Mouse (Mus musculus): ENCODE measurements around the gene Ptpn7.
"Not testable (repeated sequence)": the region's sequence is repeated elsewhere in the genome, so short reads cannot be mapped to it uniquely, and the experiment has no call there.

Gene Ptpn7

GRCm38 (mm10) chr1:135159556-135160123 lies 27.1 kb downstream of the Ptpn7 start:
- DNase-seq = no peak

GRCm38 (mm10) chr1:135160411-135161050 lies 28.0 kb downstream of the Ptpn7 start:
- no peak for DNase-seq

GRCm38 (mm10) chr1:135162720-135163119 lies 30.2 kb downstream of the Ptpn7 start:
- no peak for DNase-seq

- no peak for DNase-seq
Observed at GRCm38 (mm10) chr1:135167435-135167834, 34.9 kb downstream of the Ptpn7 start, which contains the start of gene Gpr37l1. Gene Gpr37l1, minus strand, starts transcription at chr1:135167681.

GRCm38 (mm10) chr1:135168453-135169200 lies 36.1 kb downstream of the Ptpn7 start:
- no peak for DNase-seq

- DNase-seq = no peak
Observed at GRCm38 (mm10) chr1:135169556-135170224, 37.2 kb downstream of the Ptpn7 start.

GRCm38 (mm10) chr1:135170299-135170698 lies 37.8 kb downstream of the Ptpn7 start:
- no peak for DNase-seq

GRCm38 (mm10) chr1:135171202-135171601 lies 38.7 kb downstream of the Ptpn7 start:
- DNase-seq = no peak

- no peak for DNase-seq
Observed at GRCm38 (mm10) chr1:135171984-135172383, 39.5 kb downstream of the Ptpn7 start.

- no peak for DNase-seq
Observed at GRCm38 (mm10) chr1:135173311-135173710, 40.8 kb downstream of the Ptpn7 start.

GRCm38 (mm10) chr1:135175176-135175575 lies 42.7 kb downstream of the Ptpn7 start:
- no peak for DNase-seq

- DNase-seq = no peak
Observed at GRCm38 (mm10) chr1:135177724-135178123, 45.2 kb downstream of the Ptpn7 start.

- no peak for DNase-seq
Observed at GRCm38 (mm10) chr1:135178863-135179262, 46.4 kb downstream of the Ptpn7 start.

- DNase-seq = no peak
Observed at GRCm38 (mm10) chr1:135180830-135181229, 48.3 kb downstream of the Ptpn7 start.

GRCm38 (mm10) chr1:135181275-135181674 lies 48.8 kb downstream of the Ptpn7 start:
- no peak for DNase-seq

- no peak for DNase-seq
Observed at GRCm38 (mm10) chr1:135181880-135182623, 49.6 kb downstream of the Ptpn7 start.

- DNase-seq = no peak
Observed at GRCm38 (mm10) chr1:135182975-135183374, 50.5 kb downstream of the Ptpn7 start.

- DNase-seq = no peak
Observed at GRCm38 (mm10) chr1:135183448-135183847, 50.9 kb downstream of the Ptpn7 start.

- no peak for DNase-seq
Observed at GRCm38 (mm10) chr1:135183941-135184570, 51.6 kb downstream of the Ptpn7 start.

GRCm38 (mm10) chr1:135185936-135186335 lies 53.4 kb downstream of the Ptpn7 start:
- DNase-seq = no peak

GRCm38 (mm10) chr1:135186427-135186826 lies 53.9 kb downstream of the Ptpn7 start:
- DNase-seq = no peak

GRCm38 (mm10) chr1:135187016-135187415 lies 54.5 kb downstream of the Ptpn7 start:
- not testable (repeated sequence) for DNase-seq
